Mouse (Mus musculus) forebrain, embryonic 12.5 days (tissue): ENCODE results near the gene Catip. TPM values are rescaled to one million over a fixed set of nuclear protein-coding genes. Genes with fewer than 3 reads are reported as not detected.

Source experiments
- microRNA counts: library from miRNA; unstranded; fragments of <30 nt; microRNA quantifications from one replicate; lab custom pipeline; 2017
- microRNA-seq: library from miRNA; unstranded; fragments of <30 nt; microRNA quantifications from one replicate; pipeline ENCODE4, GENCODE M21; 2017
- polyA plus RNA-seq: library from polyadenylated mRNA; unstranded; fragments of >200 nt; fragmentation: Nextera tagmentation; extraction: Ambion mirVana; gene quantifications from 2 replicates; pipeline ENCODE4 v1.2.1, GENCODE M21; 2016

The Catip gene
- polyA plus RNA-seq, 1 experiment from 2014 or later, result 0.60 TPM

MicroRNAs within 50 kb of the gene (microRNA counts, 519-probe panel; counts per million panel counts)
- microRNA mmu-miR-26b (lab: Ali Mortazavi, UCI), result 3,055 counts per million, percentile 26 among the panel's probes with 10 or more counts

Small RNA genes within 50 kb of the gene (microRNA-seq; reads per million reads assigned to microRNA genes)
- gene Mir26b, result 23,537 reads per million, percentile 98 among the genes with 10 or more reads in this experiment

Other genes starting within 250 kb of the Catip start
- gene Tns1, start 237.7 kb upstream of the Catip start, polyA plus RNA-seq, result 13.0 and 15.9 TPM in 2 replicates
- 0.24 and 0.33 TPM in 2 replicates for gene Rufy4, start 236.6 kb upstream of the Catip start, polyA plus RNA-seq
- 0.14 TPM in 1 of 2 replicates, not detected in the other for gene Cxcr2, start 208.1 kb upstream of the Catip start, polyA plus RNA-seq
- gene Cxcr1, start 167.5 kb upstream of the Catip start, polyA plus RNA-seq, result not detected in 2 replicates
- gene Arpc2, start 126.0 kb upstream of the Catip start, polyA plus RNA-seq, result 356 and 369 TPM in 2 replicates
- gene Gpbar1, start 83.6 kb upstream of the Catip start, polyA plus RNA-seq, result 0.18 and 0.29 TPM in 2 replicates
- 184 and 190 TPM in 2 replicates for gene Aamp, start 77.4 kb upstream of the Catip start, polyA plus RNA-seq
- gene Pnkd, start 77.2 kb upstream of the Catip start, polyA plus RNA-seq, result 87.5 and 88.9 TPM in 2 replicates
- gene Tmbim1, start 56.5 kb upstream of the Catip start, polyA plus RNA-seq, result 6.7 and 7.9 TPM in 2 replicates
- 1.3 and 1.7 TPM in 2 replicates for gene Slc11a1, start 13.1 kb downstream of the Catip start, polyA plus RNA-seq
- gene Ctdsp1, start 29.4 kb downstream of the Catip start, polyA plus RNA-seq, result 33.1 and 33.3 TPM in 2 replicates
- 0.29 and 0.32 TPM in 2 replicates for gene Vil1, start 47.3 kb downstream of the Catip start, polyA plus RNA-seq
- gene Cnot9, start 143.9 kb downstream of the Catip start, polyA plus RNA-seq, result 77.5 and 84.2 TPM in 2 replicates
- gene Plcd4, start 180.8 kb downstream of the Catip start, polyA plus RNA-seq, result 0.98 and 1.1 TPM in 2 replicates
- 44.2 and 48.1 TPM in 2 replicates for gene Usp37, start 182.2 kb downstream of the Catip start, polyA plus RNA-seq
- 10.6 and 10.8 TPM in 2 replicates for gene Zfp142, start 226.1 kb downstream of the Catip start, polyA plus RNA-seq
- 18.3 and 18.5 TPM in 2 replicates for gene Bcs1l, start 226.2 kb downstream of the Catip start, polyA plus RNA-seq
- gene Rnf25, start 239.3 kb downstream of the Catip start, polyA plus RNA-seq, result 30.7 and 33.0 TPM in 2 replicates
- gene Stk36, start 239.3 kb downstream of the Catip start, polyA plus RNA-seq, result 26.7 and 27.7 TPM in 2 replicates